Mouse (Mus musculus): ENCODE measurements around the gene Gm3542. TPM values are rescaled to one million over a fixed set of nuclear protein-coding genes. Genes with fewer than 3 reads are reported as not detected.
"Not testable (repeated sequence)": the region's sequence is repeated elsewhere in the genome, so short reads cannot be mapped to it uniquely, and the experiment has no call there.

Gene Gm3542
- polyA plus RNA-seq (2012; rRNA removed) = not detected in 2 replicates

GRCm38 (mm10) chr14:5334828-5335227 is at the start of gene Gm3542:
Gm3542 (minus strand) TSS chr14:5334928.
- not testable (repeated sequence) for DNase-seq (ENCODE audit: low read depth)

Other genes with a start within 250 kb of the Gm3542 start
- gene Gm8279, start 203.4 kb downstream of the Gm3542 start, polyA plus RNA-seq (2012; rRNA removed) = not detected in 2 replicates
- gene Gm3317, start 170.4 kb downstream of the Gm3542 start, polyA plus RNA-seq (2012; rRNA removed) = not detected in 2 replicates
- gene Gm8271, start 149.1 kb downstream of the Gm3542 start, polyA plus RNA-seq (2012; rRNA removed) = not detected in 2 replicates
- 0.11 TPM in 1 of 2 replicates, not detected in the other for gene Gm3526, start 74.3 kb downstream of the Gm3542 start, polyA plus RNA-seq (2012; rRNA removed)
- gene Gm3500, start 54.1 kb upstream of the Gm3542 start, polyA plus RNA-seq (2012; rRNA removed) = 0.23 TPM in 1 of 2 replicates, not detected in the other
- 0.81 TPM in 1 of 2 replicates, not detected in the other for gene Gm3194, start 120.5 kb upstream of the Gm3542 start, polyA plus RNA-seq (2012; rRNA removed)
- not detected in 2 replicates for gene Gm8246, start 142.9 kb upstream of the Gm3542 start, polyA plus RNA-seq (2012; rRNA removed)
- not detected in 2 replicates for gene Gm3187, start 149.3 kb upstream of the Gm3542 start, polyA plus RNA-seq (2012; rRNA removed)
- gene Gm3488, start 166.7 kb upstream of the Gm3542 start, polyA plus RNA-seq (2012; rRNA removed) = 0.15 and 0.51 TPM in 2 replicates
- gene Gm3532, start 203.6 kb upstream of the Gm3542 start, polyA plus RNA-seq (2012; rRNA removed) = not detected in 2 replicates